Mouse (Mus musculus) neural tube, embryonic 12.5 days (tissue): ENCODE measurements at regions not wholly inside any gene's neighbourhood (a gene's known extent, or its start where the extent isn't known, plus 50 kb on each side); places are given as distances from the start of the nearest gene placed in this dataset.

Experiments
- ATAC-seq: fragments of 200-750 bp; cut with Nextera tagmentation; 2 replicates; pipeline ENCODE4 v1.8.0; 2017; ENCODE audit warnings: low read depth, mild to moderate bottlenecking, moderate TSS enrichment, moderate library complexity; ENCODE audit not compliant: low FRiP score
- H3K27ac ChIP-seq: fragments of 300-500 bp; sonication (generic); 2 replicates; pipeline ENCODE4 v1.5.1; 2016
- H3K27me3 ChIP-seq: fragments of 300-500 bp; sonication (generic); replicated peaks from 2 replicates; pipeline ENCODE4 v1.6.1; 2016; ENCODE audit warnings: mild to moderate bottlenecking
- H3K36me3 ChIP-seq: fragments of 300-500 bp; sonication (generic); 2 replicates; pipeline ENCODE4 v1.6.1; 2016; ENCODE audit warnings: mild to moderate bottlenecking
- H3K4me1 ChIP-seq: fragments of 300-500 bp; sonication (generic); 2 replicates; pipeline ENCODE4 v1.6.1; 2016
- H3K4me2 ChIP-seq: fragments of 300-500 bp; sonication (generic); replicated peaks from 2 replicates; pipeline ENCODE4 v1.6.1; 2016; ENCODE audit warnings: mild to moderate bottlenecking
- H3K4me3 ChIP-seq: fragments of 300-500 bp; sonication (generic); 2 replicates; pipeline ENCODE4 v1.5.1; 2016
- H3K9ac ChIP-seq: fragments of 300-500 bp; sonication (generic); 2 replicates; pipeline ENCODE4 v1.6.1; 2016; ENCODE audit warnings: mild to moderate bottlenecking
- H3K9me3 ChIP-seq: fragments of 300-500 bp; sonication (generic); 2 replicates; pipeline ENCODE4 v1.6.1; 2016; ENCODE audit warnings: mild to moderate bottlenecking
- WGBS: fragments of 180-500 bp; shearing (Covaris S2); methylation state at CpG from one replicate; pipeline ENCODE4 v1.1.7; 2016; 5-methylcytosine and 5-hydroxymethylcytosine counted together

GRCm38 (mm10) chr3:52929827-52930605, 87.0 kb downstream of the Cog6 start:
- no peak for ATAC-seq
- Histone ChIP-seq H3K27ac (no peak overlapping the region), H3K36me3 (no peaks in the 10 kb centered on the region), H3K9ac (no peak overlapping the region), H3K4me1 (no peaks in the 10 kb centered on the region), H3K27me3 (no peaks in the 10 kb centered on the region), H3K4me3 (no peak overlapping the region), H3K9me3 (no peaks in the 10 kb centered on the region), H3K4me2 (no peak overlapping the region)
- 70% methylated on average over 13 of the region's 13 CpGs for WGBS

DNA sequence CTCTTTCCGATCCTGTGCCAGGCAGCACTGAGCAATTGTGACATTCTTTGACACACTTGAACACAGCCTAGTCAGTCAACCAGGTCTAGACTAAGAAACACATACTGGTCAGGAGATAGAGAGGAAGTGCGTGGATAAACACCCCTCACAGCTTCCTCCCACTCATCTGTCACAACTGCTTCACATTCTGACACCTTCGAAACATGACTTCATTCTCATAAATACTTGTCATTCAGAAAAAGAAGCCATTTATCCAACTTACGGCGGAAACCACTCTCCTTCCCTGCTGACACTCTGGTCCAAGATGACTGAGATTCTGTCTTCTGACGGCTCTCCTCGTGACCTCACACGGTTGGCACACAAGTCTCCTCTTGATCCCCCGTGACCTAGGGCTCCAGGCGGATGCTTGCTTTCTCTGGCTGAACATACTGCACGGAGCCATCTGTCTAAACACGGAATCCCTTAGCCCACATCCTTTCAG, 89.6 kb downstream of the Cog6 start:
- no peak overlapping the region for H3K4me2 ChIP-seq
- no peaks in the 10 kb centered on the region for H3K36me3 ChIP-seq
- no peak overlapping the region for H3K27ac ChIP-seq
- H3K9me3 ChIP-seq: no peaks in the 10 kb centered on the region
- 72% methylated on average over 12 of the region's 12 CpGs for WGBS
- H3K4me3 ChIP-seq: no peak overlapping the region
- H3K4me1 ChIP-seq: no peaks in the 10 kb centered on the region
- no peaks in the 10 kb centered on the region for H3K27me3 ChIP-seq
- H3K9ac ChIP-seq: no peak overlapping the region
- no peak for ATAC-seq

DNA sequence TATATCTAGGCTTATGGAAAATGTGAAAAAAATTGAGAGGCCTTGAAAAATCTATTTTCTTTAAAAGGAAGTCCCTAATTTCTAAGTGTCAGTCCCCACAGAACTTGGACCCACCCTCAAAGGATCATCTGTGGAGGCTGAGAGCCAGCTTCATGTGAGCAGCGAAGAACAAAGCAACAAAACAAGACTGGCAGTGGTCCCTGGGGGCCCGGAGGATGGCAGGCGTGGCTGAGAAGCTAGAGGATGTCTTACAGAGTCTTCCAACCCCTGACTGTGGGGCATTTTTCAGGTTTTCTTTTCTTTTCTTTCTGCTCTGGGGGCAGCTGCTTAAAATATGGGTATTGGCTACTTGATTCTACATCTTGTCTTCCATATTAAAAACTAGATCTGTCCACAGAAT, 90.5 kb downstream of the Cog6 start:
- WGBS: 71% methylated on average over 3 of the region's 3 CpGs
- no peaks in the 10 kb centered on the region for H3K4me1 ChIP-seq
- H3K4me3 ChIP-seq: no peak overlapping the region
- H3K27ac ChIP-seq: no peak overlapping the region
- H3K27me3 ChIP-seq: no peaks in the 10 kb centered on the region
- ATAC-seq: no peak
- H3K36me3 ChIP-seq: no peaks in the 10 kb centered on the region
- H3K9ac ChIP-seq: no peak overlapping the region
- H3K4me2 ChIP-seq: no peak overlapping the region
- H3K9me3 ChIP-seq: no peaks in the 10 kb centered on the region

- Histone ChIP-seq H3K4me2 (no peak overlapping the region), H3K4me3 (no peak overlapping the region), H3K9ac (no peak overlapping the region), H3K27ac (no peak overlapping the region), H3K4me1 (no peaks in the 10 kb centered on the region), H3K36me3 (no peaks in the 10 kb centered on the region), H3K27me3 (no peaks in the 10 kb centered on the region), H3K9me3 (no peaks in the 10 kb centered on the region)
- 64% methylated on average over 3 of the region's 3 CpGs for WGBS
- no peak for ATAC-seq
These were observed 91.8 kb downstream of the Cog6 start for GRCm38 (mm10) chr3:52925223-52925622.

- Histone ChIP-seq H3K36me3 (no peaks in the 10 kb centered on the region), H3K27me3 (no peaks in the 10 kb centered on the region), H3K9ac (no peak overlapping the region), H3K4me2 (no peak overlapping the region), H3K9me3 (no peaks in the 10 kb centered on the region), H3K4me1 (no peaks in the 10 kb centered on the region), H3K27ac (no peak overlapping the region), H3K4me3 (no peak overlapping the region)
- ATAC-seq: no peak
- WGBS: 56% methylated on average over 2 of the region's 2 CpGs
These were observed 92.4 kb downstream of the Cog6 start for GRCm38 (mm10) chr3:52924631-52925030.

DNA sequence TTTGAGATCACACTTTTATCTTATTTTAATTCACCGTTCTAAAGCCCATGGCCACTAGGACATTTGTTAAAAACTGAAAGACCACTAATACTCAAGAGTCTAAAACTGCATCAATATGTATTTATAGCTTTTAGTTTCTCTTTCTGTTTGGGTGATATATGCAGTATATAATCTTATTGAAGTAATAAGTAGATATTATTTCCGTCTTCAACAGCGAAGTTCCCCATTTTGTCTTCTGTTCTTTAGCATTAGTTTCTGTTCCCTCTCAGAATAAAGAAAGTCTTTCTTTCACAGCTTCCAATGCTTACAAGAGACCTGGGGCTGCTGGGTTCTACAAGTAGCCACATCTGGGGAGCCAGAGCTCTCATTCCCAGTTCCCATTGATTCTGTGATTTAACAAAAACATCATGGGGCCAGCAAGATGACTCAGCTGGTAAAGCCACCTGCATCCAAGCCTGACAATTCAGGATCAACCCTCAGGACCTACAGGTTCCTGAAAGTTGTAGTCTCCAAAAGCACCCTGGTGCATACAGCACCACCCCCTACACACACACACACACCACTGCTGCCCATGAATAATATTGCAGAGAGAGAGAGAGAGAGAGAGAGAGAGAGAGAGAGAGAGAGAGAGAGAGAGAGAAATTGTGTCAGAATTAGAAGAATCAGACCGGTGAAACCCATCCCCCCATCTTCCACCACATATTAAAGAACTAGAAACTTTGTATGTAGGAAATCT, 93.0 kb downstream of the Cog6 start:
- no peak overlapping the region for H3K27ac ChIP-seq
- ATAC-seq: no peak
- no peaks in the 10 kb centered on the region for H3K27me3 ChIP-seq
- no peaks in the 10 kb centered on the region for H3K4me1 ChIP-seq
- H3K4me3 ChIP-seq: no peak overlapping the region
- no peak overlapping the region for H3K4me2 ChIP-seq
- WGBS: 90% methylated on average over 4 of the region's 4 CpGs
- no peak overlapping the region for H3K9ac ChIP-seq
- H3K9me3 ChIP-seq: no peaks in the 10 kb centered on the region
- no peaks in the 10 kb centered on the region for H3K36me3 ChIP-seq

DNA sequence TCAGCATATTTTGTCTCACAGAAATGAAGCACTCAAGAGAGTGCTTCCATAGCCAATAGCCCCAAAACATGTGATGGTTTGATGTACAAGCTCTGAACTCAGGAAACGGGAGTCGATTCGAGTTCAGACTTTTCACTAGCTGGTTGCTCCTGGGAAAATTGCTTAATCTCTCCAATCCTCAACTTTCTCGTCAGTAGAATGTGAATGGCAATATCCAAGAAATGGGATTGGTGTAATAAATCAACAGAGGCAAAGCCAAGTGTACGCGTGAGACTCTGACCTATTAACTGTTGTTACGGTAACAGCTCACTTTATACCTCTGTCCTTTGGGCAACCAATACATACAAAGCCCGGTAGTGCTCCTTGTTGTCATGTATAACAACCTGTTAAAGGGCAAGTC, 94.6 kb downstream of the Cog6 start:
- peaks cover 5% of the 10 kb centered on the region; the same call in 1 of the 2 replicates for H3K9me3 ChIP-seq
- no peaks in the 10 kb centered on the region for H3K36me3 ChIP-seq
- no peak for ATAC-seq
- H3K27me3 ChIP-seq: no peaks in the 10 kb centered on the region
- 72% methylated on average over 8 of the region's 8 CpGs for WGBS
- H3K4me2 ChIP-seq: no peak overlapping the region
- H3K27ac ChIP-seq: no peak overlapping the region
- H3K4me1 ChIP-seq: no peaks in the 10 kb centered on the region
- no peak overlapping the region for H3K9ac ChIP-seq
- H3K4me3 ChIP-seq: no peak overlapping the region

- ATAC-seq: no peak
- H3K27ac ChIP-seq: no peak overlapping the region
- H3K27me3 ChIP-seq: no peaks in the 10 kb centered on the region
- 91% methylated on average over 3 of the region's 3 CpGs for WGBS
- no peak overlapping the region for H3K4me2 ChIP-seq
- no peaks in the 10 kb centered on the region for H3K9me3 ChIP-seq
- no peaks in the 10 kb centered on the region for H3K36me3 ChIP-seq
- no peaks in the 10 kb centered on the region for H3K4me1 ChIP-seq
- H3K9ac ChIP-seq: no peak overlapping the region
- no peak overlapping the region for H3K4me3 ChIP-seq
These were observed 110.0 kb downstream of the Cog6 start for GRCm38 (mm10) chr3:52906823-52907564.

- ATAC-seq: no peak
- H3K9ac ChIP-seq: no peak overlapping the region
- WGBS: 64% methylated on average over 3 of the region's 3 CpGs
- H3K4me1 ChIP-seq: no peaks in the 10 kb centered on the region
- H3K4me2 ChIP-seq: no peak overlapping the region
- H3K4me3 ChIP-seq: no peak overlapping the region
- no peaks in the 10 kb centered on the region for H3K27me3 ChIP-seq
- H3K9me3 ChIP-seq: no peaks in the 10 kb centered on the region
- no peaks in the 10 kb centered on the region for H3K36me3 ChIP-seq
- H3K27ac ChIP-seq: no peak overlapping the region
These were observed 113.0 kb downstream of the Cog6 start for GRCm38 (mm10) chr3:52904028-52904427.

DNA sequence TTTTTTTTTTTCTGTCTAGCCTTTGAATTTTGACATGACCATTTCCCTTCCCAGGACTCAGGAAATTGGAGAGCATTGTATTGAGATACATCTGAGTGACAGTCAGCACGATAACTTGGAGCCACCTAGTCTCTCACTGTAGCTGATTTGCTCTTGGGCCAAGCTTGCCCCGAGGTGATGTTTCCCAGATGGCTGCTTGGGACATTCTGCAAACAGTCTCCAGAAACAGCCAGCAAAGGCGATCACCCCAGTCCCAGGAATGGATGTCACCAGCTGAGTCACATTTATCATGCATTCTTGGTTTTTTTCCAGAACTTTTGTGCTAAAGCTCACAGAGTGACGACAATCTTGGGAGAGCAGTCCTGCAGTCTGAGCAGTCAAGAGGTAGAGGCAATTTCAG, 119.4 kb downstream of the Cog6 start:
- no peaks in the 10 kb centered on the region for H3K27me3 ChIP-seq
- H3K4me2 ChIP-seq: no peak overlapping the region
- WGBS: 67% methylated on average over 4 of the region's 4 CpGs
- no peaks in the 10 kb centered on the region for H3K4me1 ChIP-seq
- no peak overlapping the region for H3K9ac ChIP-seq
- no peaks in the 10 kb centered on the region for H3K9me3 ChIP-seq
- no peak for ATAC-seq
- no peak overlapping the region for H3K4me3 ChIP-seq
- no peaks in the 10 kb centered on the region for H3K36me3 ChIP-seq
- H3K27ac ChIP-seq: no peak overlapping the region

DNA sequence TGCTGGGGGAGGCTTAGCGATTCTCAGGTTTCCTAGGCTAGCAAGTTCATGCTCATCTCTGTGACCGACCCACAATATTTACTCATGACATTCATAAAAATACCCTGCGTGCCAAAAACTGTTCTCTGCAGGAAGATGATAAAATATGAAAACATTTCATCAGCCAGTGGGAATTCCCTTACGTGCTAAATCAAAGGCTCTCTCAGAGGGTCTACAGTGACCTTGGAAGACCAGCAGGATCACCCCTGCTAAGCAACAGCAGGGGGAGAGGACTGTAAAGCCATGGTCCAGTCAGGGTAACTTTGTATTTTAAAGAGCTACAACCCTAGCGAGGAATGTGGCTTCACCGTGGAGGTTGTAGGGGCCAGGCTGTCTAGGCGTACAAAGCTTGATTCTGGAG, 120.6 kb downstream of the Cog6 start:
- WGBS: 77% methylated on average over 7 of the region's 7 CpGs
- H3K9ac ChIP-seq: no peak overlapping the region
- no peaks in the 10 kb centered on the region for H3K36me3 ChIP-seq
- no peaks in the 10 kb centered on the region for H3K4me1 ChIP-seq
- no peak overlapping the region for H3K27ac ChIP-seq
- no peak overlapping the region for H3K4me3 ChIP-seq
- H3K27me3 ChIP-seq: no peaks in the 10 kb centered on the region
- no peaks in the 10 kb centered on the region for H3K9me3 ChIP-seq
- no peak for ATAC-seq
- no peak overlapping the region for H3K4me2 ChIP-seq

DNA sequence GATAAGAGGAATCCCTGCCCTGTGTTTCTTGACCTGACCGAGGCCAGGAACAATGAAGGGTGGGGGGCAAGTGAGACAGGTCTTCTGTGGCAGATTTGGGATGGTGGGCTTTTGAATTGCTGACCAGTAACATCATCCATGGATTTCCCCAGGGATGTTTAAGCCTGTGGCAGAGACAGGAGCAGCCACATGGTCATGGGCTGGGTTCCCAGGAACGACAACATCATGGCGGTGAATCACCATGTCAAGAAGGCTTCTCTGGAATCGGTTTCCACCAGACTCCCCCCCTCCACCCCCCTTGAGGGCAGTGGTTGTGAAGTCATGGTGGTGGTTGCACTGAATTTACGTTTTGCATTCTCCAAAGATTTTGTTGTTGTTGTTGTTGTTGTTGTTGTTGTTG, 121.3 kb downstream of the Cog6 start:
- Histone ChIP-seq H3K4me2 (no peak overlapping the region), H3K4me1 (no peaks in the 10 kb centered on the region), H3K27ac (no peak overlapping the region), H3K27me3 (no peaks in the 10 kb centered on the region), H3K9me3 (no peaks in the 10 kb centered on the region), H3K4me3 (no peak overlapping the region), H3K9ac (no peak overlapping the region), H3K36me3 (no peaks in the 10 kb centered on the region)
- ATAC-seq: no peak
- WGBS: 92% methylated on average over 5 of the region's 5 CpGs
